ENCODE assay signal across 9 mouse cellular contexts in genomic region chr3:90491350-90491749, GRCm38 (mm10). TPM values are rescaled to one million over a fixed set of nuclear protein-coding genes. Genes with fewer than 3 reads are reported as not detected.
DNase-seq lines count a peak whose midpoint lies in the region; ATAC-seq and TF ChIP-seq lines count a peak whose summit lies in the region.
"Had no signal": no experiment of that assay in that cellular context is flagged by ENCODE, and none has a peak within 500 bp of the region (broad histone marks: within the 10 kb centered on the region; RNA-seq: fewer than 3 reads in every experiment).

No protein-coding gene starts in this region.

- H3K9me3 ChIP-seq in lung, postnatal 0 days (ENCODE audit: low read length), result no peaks in the 10 kb centered on the region
- H3K9me3 ChIP-seq: heart, embryonic 15.5 days had no signal

- H3K9ac ChIP-seq in lung, postnatal 0 days (replicated peaks; ENCODE audit: low read depth), result no peak overlapping the region

- H3K4me1 ChIP-seq in lung, postnatal 0 days (ENCODE audit: insufficient read depth, low read depth, low read length), result 0 out of 2 replicates have a peak, but pooled peaks cover 4% of the 10 kb centered on the region

- no peak overlapping the region for H3K4me2 ChIP-seq in lung, postnatal 0 days (replicated peaks; ENCODE audit: low read depth, low read length)

- no peaks in the 10 kb centered on the region for H3K27me3 ChIP-seq in lung, postnatal 0 days (replicated peaks; ENCODE audit: insufficient read depth, low read length)
- H3K27me3 ChIP-seq: heart, embryonic 15.5 days had no signal

- ATAC-seq in granulocyte monocyte progenitor cell, adult 5-6 weeks (replicated peaks; ENCODE audit: poor library complexity, severe bottlenecking), result peak; percentile 15; the same call in 1 of the 2 replicates
- no peak for ATAC-seq in lung, postnatal 0 days

- H3K36me3 ChIP-seq in lung, postnatal 0 days (ENCODE audit: insufficient read depth, low read length), result peaks cover 5% of the 10 kb centered on the region; the same call in 1 of the 2 replicates

- DNase-seq in heart, adult 11 months, result peak; percentile 91
- no peak for DNase-seq in heart, adult 9 months (ENCODE audit: low spot score in 2 of 2)
- peak; percentile 66 to 72 for DNase-seq in spleen, postnatal 36 days (ENCODE audit: low spot score in 2 of 2)
- no peak for DNase-seq in spleen, adult 12 weeks (ENCODE audit: low spot score)
- peak; percentile 45 for DNase-seq in lung, postnatal 0 days (ENCODE audit: low spot score)
- no peak for DNase-seq in left cerebral cortex, adult 2 months (ENCODE audit: extremely low spot score in 1 of 2, low spot score in 2 of 2)
- no peak for DNase-seq in frontal cortex, postnatal 10 days (ENCODE audit: low spot score in 2 of 2)

- H3K27ac ChIP-seq in lung, postnatal 0 days (ENCODE audit: low read length), result no peak overlapping the region
- no peak overlapping the region for H3K27ac ChIP-seq in left cerebral cortex, adult 2 months

- 38% methylated on average over 2 of the region's 2 CpGs for WGBS in lung, postnatal 0 days

- TF ChIP-seq CTCF in lung, postnatal 0 days (IDR thresholded peaks at IDR 0.05), result peak; percentile 65
- TF ChIP-seq CTCF in left cerebral cortex, adult 2 months (IDR thresholded peaks at IDR 0.05), result no peak; the same call in none of the 2 replicates

- intact Hi-C loops in left cerebral cortex, adult 2 months (cut with DNase I), result loop anchor here (1.0 to 2.0 kb wide), 3 partner anchors 123 to 218 kb away; no protein-coding TSS in a partner anchor

- TF ChIP-seq EP300 in lung, postnatal 0 days (IDR thresholded peaks at IDR 0.05), result no peak

- H3K4me3 ChIP-seq in lung, postnatal 0 days (ENCODE audit: low read depth, low read length), result no peak overlapping the region
- no peak overlapping the region; the same call in 1 of the 2 replicates for H3K4me3 ChIP-seq in left cerebral cortex, adult 2 months

RNA-seq across cellular contexts. Expression of gene Snapin, which starts 0.5 kb away (rescaled TPM):
- 31.7 and 47.1 TPM in 2 replicates for total RNA-seq in granulocyte monocyte progenitor cell, adult 5-6 weeks (2014; fragmentation: Nextera tagmentation)
- 35.5 and 44.1 TPM in 2 replicates for total RNA-seq in granulocyte monocyte progenitor cell, adult 5-6 weeks (2017)
- polyA plus RNA-seq in lung, postnatal 0 days (2015; fragmentation: Nextera tagmentation; extraction: Ambion mirVana), result 97.9 and 101 TPM in 2 replicates
- total RNA-seq in left cerebral cortex, adult 2 months (2021), result 10 to 100 TPM; 48.8 to 50.9 TPM

RNA-seq across cellular contexts. Expression of gene Ilf2, which starts 15.4 kb away (rescaled TPM):
- total RNA-seq in granulocyte monocyte progenitor cell, adult 5-6 weeks (2014; fragmentation: Nextera tagmentation), result 120 and 128 TPM in 2 replicates
- 176 and 204 TPM in 2 replicates for total RNA-seq in granulocyte monocyte progenitor cell, adult 5-6 weeks (2017)
- 58.4 and 65.8 TPM in 2 replicates for polyA plus RNA-seq in lung, postnatal 0 days (2015; fragmentation: Nextera tagmentation; extraction: Ambion mirVana)
- total RNA-seq in left cerebral cortex, adult 2 months (2021), result 10 to 100 TPM; 75.1 to 92.3 TPM

RNA-seq across cellular contexts. Expression of gene Chtop, which starts 17.9 kb away (rescaled TPM):
- 97.6 and 127 TPM in 2 replicates for total RNA-seq in granulocyte monocyte progenitor cell, adult 5-6 weeks (2014; fragmentation: Nextera tagmentation)
- 93.2 and 107 TPM in 2 replicates for total RNA-seq in granulocyte monocyte progenitor cell, adult 5-6 weeks (2017)
- 85.8 and 87.8 TPM in 2 replicates for polyA plus RNA-seq in lung, postnatal 0 days (2015; fragmentation: Nextera tagmentation; extraction: Ambion mirVana)
- 100 to 1,000 TPM; 164 TPM for total RNA-seq in left cerebral cortex, adult 2 months (2021)

RNA-seq across cellular contexts. Expression of gene S100a1, which starts 22.8 kb away (rescaled TPM):
- total RNA-seq in granulocyte monocyte progenitor cell, adult 5-6 weeks (2014; fragmentation: Nextera tagmentation), result 106 and 130 TPM in 2 replicates
- total RNA-seq in granulocyte monocyte progenitor cell, adult 5-6 weeks (2017), result 119 and 162 TPM in 2 replicates
- 289 and 309 TPM in 2 replicates for polyA plus RNA-seq in lung, postnatal 0 days (2015; fragmentation: Nextera tagmentation; extraction: Ambion mirVana)
- total RNA-seq in left cerebral cortex, adult 2 months (2021), result 100 to 1,000 TPM; 119 to 123 TPM

RNA-seq across cellular contexts. Expression of gene S100a13, which starts 22.9 kb away (rescaled TPM):
- 60.2 and 62.1 TPM in 2 replicates for total RNA-seq in granulocyte monocyte progenitor cell, adult 5-6 weeks (2014; fragmentation: Nextera tagmentation)
- 73.2 and 77.0 TPM in 2 replicates for total RNA-seq in granulocyte monocyte progenitor cell, adult 5-6 weeks (2017)
- polyA plus RNA-seq in lung, postnatal 0 days (2015; fragmentation: Nextera tagmentation; extraction: Ambion mirVana), result 159 and 167 TPM in 2 replicates
- 10 to 100 TPM; 15.4 to 18.1 TPM for total RNA-seq in left cerebral cortex, adult 2 months (2021)

Comparison
In these comparisons a context has a peak if more than half of its experiments do, and no peak if none do; other contexts are left out.
1. DNase-seq: peak in heart, adult 11 months (single experiment), spleen, postnatal 36 days (2 of 2) and lung, postnatal 0 days (single experiment); none in heart, adult 9 months (0 of 2), spleen, adult 12 weeks (single experiment), left cerebral cortex, adult 2 months (0 of 2) and frontal cortex, postnatal 10 days (0 of 2).